Mouse (Mus musculus) thymus, postnatal 14 days (tissue): ENCODE data around the gene Sertad4.
A peak's percentile ranks its signal among the peaks of the same experiment; 100 is the strongest.

Experiments
- DNase-seq: peaks from one replicate; pipeline ENCODE4 v3.0.0; 2021

Sertad4 gene

DNA sequence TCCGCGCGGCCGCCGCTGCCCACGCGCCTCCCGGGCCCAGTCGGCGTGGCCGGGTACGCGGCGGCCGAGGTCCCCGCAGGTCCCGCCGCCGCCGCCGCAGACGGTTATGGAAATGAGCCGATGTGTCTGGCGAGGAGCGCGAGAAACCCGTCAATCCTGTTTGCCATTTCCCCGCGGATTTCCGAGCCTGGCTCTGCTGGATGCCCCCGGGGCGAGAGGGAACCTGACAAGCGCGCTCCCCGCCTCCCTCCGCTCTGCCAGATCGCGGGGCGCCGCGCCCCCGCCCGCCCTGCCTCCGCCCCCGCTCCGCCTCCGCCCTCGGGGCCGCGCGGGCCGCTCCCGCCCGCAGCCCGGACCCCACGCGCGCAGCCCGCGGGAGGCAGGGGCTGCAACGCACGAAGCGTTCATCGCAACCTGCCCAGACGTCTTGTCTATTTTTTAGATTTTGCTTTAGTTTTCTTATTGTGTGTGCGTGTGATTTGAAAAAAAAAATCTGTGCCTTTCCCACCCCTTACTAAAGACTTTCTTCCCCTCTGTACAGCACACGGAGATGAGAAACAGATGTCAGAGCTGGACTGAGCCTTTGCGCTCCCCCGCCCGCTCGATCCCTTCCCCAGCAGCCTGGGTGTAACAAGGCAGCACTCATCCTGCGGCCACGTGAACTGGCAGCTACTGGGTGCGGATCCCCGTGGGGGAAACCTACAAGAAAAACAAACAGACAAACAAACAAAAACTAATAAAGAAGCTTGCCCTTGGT is at the start of gene Sertad4:
TSS of gene Sertad4 (minus strand) at position 283 of the 757 bp plus-strand sequence.
- peak; percentile 58 for DNase-seq

DNA sequence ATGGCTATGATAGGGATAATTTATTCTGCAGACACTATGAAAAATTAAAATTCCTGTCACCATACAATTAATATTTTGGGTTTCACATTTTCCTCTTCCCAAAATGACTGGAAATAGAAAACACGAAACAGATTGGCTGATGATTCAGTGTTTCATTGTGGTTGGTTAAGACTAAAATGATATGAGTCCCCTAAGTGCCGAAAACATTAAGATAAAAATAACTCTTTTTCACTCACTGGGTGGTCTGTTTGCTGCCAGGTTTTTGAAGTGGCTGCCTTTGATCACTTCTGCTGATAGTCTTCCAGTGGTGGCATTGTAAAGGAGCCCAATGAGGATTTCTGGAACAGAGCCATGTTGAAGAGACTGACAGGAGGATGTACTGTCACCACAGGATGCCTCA is 46.0 kb upstream of the Sertad4 start:
- DNase-seq, result no peak

DNA sequence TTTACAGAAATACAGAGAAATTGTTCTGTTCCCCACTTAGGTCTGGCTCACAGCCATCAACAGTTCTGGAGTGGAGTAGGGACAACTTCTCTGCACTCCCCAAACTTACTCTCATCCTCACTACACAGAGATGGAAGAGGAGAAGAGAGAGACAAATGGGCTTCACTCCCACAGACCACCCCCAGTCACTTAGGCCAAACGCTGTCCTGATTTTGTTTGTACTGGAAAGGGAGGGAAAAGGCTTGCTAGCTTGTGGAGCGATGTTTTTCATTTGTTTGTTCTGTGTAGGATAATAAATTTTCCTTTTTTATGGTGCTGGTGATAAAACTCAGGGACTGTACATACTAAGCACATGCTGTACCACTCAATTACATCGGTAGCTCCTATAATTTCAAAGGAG is 45.4 kb upstream of the Sertad4 start:
- no peak for DNase-seq

- no peak for DNase-seq
These were observed 43.2 kb upstream of the Sertad4 start for GRCm38 (mm10) chr1:192898742-192899141.

DNA sequence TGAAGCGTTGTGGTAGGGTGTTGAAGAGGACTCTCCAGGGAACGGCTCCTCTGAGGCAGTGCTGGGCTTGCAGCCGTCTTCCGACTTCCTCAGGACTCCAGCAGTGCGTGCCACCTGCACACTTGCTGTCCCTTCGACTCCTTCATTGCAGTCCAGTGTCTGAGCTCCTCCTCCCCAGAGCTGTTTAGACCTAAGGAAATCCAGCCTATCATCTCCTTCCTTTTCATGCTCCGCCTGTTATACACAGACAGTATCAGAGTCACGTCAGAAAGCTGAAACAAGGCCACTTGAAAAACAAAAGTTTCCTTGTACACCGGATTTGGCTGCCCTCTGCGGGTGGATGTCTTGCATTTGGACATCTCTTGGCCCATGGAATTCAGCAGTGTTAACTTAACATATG is 41.7 kb upstream of the Sertad4 start:
- no peak for DNase-seq

- DNase-seq, result no peak
These were observed 40.5 kb upstream of the Sertad4 start for GRCm38 (mm10) chr1:192896076-192896475.

- DNase-seq, result no peak
These were observed 35.2 kb upstream of the Sertad4 start for GRCm38 (mm10) chr1:192890716-192891115.

DNA sequence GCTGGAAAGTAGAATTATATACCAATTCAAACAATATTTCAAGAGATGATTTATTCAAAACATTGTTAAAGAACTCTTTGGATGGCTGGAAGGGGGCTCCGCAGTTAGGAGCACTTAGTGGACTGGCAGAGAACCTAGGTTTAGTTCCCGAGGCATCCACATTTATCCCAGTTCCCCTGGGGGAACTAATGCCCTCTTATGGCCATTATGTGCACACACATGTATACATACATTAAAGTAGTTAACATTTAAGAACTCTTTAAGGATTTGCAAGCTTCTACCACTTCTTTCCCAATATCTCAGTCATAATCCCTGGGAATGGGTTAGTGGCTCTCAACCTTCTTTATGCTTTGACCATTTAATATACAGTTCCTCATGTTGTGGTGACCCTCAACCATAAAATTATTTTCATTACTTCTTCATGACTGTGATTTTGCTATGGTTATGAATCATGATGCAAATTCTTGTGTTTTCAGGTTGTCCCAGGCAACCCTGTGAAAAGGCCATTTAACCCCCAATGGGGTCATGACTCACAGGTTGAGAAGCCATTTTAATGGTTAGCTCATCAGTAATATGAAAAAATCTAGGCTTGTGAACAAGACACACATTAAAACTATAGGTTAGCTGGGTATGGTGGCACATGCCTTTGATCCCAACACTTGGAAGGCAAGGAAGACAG is 27.2 kb upstream of the Sertad4 start:
- DNase-seq, result no peak

GRCm38 (mm10) chr1:192880130-192880529 is 24.6 kb upstream of the Sertad4 start:
- DNase-seq, result peak; percentile 8

GRCm38 (mm10) chr1:192879086-192879580 is 23.6 kb upstream of the Sertad4 start:
- DNase-seq, result no peak

DNA sequence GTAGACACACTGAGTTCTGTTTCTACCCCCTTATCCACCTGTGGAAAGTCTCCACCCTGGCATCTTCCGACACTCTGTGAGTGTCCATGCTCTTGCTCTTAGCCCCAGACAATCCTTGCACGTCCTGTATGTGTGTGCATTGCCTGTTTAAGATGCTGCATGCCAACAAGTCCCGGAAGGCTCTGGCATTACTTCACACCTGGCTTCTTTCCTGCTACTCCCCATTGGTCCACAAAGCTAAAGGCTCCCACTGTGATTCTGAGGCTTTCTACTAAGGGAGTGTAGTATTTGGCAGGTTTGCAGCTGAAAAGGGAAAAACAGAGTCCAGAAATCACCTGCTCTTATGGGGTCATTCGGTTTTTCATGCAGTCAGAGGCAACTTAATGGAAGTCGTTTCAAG is 17.3 kb upstream of the Sertad4 start:
- DNase-seq, result no peak

DNA sequence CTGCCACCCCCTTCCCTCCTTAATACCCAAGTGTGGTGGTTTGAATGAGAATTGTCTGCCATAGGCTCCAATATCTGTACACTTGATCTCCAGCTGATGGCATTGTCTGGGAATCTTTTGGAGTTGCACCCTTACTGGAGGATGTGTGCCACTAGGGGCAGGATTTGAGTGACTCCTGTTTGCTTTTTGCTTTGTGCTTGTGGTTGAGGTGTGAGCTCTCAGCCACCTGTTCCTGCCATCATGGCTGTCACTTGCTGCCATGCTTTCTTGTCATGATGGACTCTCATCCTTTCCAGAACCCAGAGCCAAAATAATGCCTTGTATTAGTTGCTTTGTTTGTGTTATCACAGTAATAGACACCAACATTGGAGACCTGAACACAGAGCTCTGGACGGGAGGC is 14.2 kb upstream of the Sertad4 start:
- DNase-seq, result no peak

GRCm38 (mm10) chr1:192864440-192864839 is 8.9 kb upstream of the Sertad4 start:
- no peak for DNase-seq

DNA sequence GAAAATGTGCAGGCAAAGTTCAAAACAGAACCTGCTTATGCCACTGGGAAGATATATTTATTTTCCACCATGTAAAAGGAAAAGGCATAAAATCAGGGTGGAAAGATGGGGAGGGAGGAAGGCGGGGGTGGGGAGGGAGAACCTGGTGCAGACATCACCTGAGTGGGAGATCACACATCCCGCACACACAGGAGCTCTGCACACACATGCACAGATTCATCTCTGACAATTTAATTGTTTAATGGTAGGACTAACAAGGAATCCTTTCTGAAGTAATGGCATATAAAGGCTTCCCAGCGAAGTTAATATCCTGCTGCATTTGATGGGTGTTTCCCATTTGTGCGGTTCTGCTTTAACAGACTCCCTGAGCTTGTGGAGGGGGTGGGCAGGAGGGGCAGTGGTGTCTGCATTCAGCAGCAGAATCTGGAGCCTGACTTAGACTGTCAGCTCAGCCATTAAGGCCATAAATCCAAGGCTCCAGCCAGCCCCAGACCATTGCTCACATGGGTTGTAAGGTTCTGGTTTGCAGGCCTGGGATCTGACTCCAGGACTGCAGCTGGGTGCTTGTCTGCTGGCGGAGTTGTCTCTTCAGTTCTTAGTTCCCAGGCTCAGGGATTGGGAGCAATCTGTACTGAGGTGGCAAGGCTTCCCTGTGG is 5.9 kb upstream of the Sertad4 start:
- no peak for DNase-seq

DNA sequence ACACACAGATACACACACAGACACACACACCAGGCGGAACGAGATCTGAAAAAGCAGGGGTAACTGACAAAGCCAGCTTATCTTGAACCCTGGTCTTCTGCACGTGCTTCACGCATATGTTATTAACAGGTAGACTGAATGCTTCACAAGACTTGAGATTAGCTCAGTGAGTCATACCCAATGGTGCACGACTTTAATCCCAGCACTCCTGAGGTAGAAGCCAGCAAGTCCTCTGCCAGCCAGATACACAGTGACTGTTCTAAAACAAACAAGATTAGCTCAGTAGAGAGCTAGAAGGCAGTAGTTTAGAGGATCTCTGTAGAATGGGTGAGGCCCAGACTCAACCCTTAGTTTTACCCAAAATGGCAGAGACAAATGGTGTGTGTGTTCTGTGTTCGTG is 4.7 kb upstream of the Sertad4 start:
- no peak for DNase-seq

- DNase-seq, result no peak
These were observed 2.0 kb upstream of the Sertad4 start for GRCm38 (mm10) chr1:192857582-192857981.

- no peak for DNase-seq
These were observed 1.4 kb upstream of the Sertad4 start for GRCm38 (mm10) chr1:192856931-192857330.

DNA sequence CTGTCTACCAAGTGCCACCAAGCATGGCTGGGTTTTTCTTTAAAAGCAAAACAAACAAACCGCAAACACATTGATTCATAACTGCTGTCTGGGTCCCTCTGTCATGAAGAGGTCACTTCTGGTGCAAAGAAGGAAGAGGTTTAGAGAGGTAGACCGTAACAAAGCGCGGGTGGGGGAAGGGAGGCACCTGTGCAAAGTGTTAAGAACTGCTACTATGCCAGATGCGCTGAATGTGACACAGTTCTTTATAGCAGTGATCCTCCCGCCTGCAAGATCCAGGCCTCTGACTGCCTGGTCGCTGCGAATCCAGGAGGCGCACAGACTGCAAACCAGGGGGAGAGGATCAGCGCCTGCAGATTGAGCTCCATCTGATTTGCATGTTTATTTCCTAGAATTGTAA is 855 bp upstream of the Sertad4 start:
- peak; percentile 81 for DNase-seq

DNA sequence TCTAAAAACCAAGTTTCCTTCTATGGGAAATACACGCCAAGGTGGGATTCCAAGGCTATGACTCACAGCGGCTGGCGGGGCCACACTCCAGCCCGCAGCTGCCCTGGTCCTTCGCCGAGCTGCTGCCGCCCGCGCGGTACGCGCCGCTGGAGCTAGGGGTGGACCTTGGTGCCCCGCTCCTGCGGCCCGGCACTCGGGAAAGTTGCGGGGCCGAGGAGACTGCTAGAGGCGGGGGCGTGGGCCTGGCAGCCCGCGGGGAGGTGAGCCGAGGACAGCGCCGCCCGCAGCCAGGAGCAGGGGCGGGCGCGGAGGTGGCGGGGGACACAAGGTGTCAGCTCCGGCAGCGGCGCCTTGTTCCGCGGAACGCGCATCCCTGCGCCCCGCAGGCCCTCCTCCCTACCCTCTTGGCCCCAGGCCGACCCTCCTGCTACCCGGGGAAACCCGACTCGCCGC is 711 bp downstream of the Sertad4 start:
- peak; percentile 46 for DNase-seq

- DNase-seq, result peak; percentile 23
These were observed 1.4 kb downstream of the Sertad4 start for GRCm38 (mm10) chr1:192853988-192854818.

DNA sequence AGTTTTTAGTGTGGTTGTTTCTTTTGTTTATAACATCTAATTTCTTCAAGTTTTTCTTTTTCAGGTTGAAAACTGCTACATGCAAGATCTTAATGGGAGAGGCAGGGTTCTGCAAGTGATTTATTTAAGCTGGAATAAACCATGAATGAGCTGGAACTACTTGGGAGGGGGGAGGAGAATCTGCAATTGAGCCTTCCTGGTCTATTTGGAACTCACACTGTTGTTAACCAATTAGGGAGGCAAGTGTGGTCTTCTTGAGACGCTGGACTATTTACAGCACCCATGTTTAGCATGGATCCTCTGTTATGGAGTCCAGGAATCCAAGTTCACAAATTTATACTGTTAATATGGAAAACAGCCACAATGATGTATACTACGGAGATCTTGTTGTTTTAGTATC is 2.1 kb downstream of the Sertad4 start:
- no peak for DNase-seq

DNA sequence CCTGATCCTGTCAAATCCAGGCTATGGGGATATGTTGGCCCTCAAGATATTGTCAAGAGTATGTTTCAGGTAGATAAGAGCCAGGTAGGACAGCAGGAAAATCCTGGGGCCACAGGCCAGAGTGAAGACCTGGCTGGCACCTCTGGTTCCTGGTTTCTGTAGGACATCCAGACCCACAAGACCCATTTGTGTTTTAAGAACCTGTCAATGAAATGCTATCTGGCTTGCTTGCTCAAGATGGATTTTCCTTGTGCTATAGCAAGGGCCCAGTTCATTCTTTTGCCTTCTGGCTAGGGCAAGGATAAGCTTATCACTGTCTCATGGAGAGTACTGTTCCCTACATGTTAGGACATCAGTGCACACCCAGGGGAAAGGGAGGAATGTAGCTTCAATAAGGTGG is 3.5 kb downstream of the Sertad4 start:
- DNase-seq, result no peak

GRCm38 (mm10) chr1:192851640-192852039 is 3.9 kb downstream of the Sertad4 start:
- no peak for DNase-seq
